Mouse (Mus musculus) erythroblast, embryonic 14.5 days (primary cell): ENCODE data around the gene Kcng4.

Source experiments
- GATA1 ChIP-seq: IDR thresholded peaks from 2 replicates; pipeline ENCODE4 v1.6.1; 2012; ENCODE audit warnings: low read length, inconsistent platforms, mixed read lengths
- TAL1 ChIP-seq: IDR thresholded peaks from 3 replicates; pipeline ENCODE4 v1.6.1; 2012; ENCODE audit warnings: low read length, inconsistent platforms, mixed read lengths

GRCm38 (mm10) chr8:119624916-119625315, 10.6 kb downstream of the Kcng4 start:
- TF ChIP-seq GATA1 (no peak), TAL1 (no peak)
